Mouse (Mus musculus): ENCODE results near the gene Gsap. TPM values are rescaled to one million over a fixed set of nuclear protein-coding genes. Genes with fewer than 3 reads are reported as not detected.
"Not testable (repeated sequence)": the region's sequence is repeated elsewhere in the genome, so short reads cannot be mapped to it uniquely, and the experiment has no call there.

Gsap gene
- polyA plus RNA-seq, 1 experiment from 2014 or later: 2.5 TPM

DNA sequence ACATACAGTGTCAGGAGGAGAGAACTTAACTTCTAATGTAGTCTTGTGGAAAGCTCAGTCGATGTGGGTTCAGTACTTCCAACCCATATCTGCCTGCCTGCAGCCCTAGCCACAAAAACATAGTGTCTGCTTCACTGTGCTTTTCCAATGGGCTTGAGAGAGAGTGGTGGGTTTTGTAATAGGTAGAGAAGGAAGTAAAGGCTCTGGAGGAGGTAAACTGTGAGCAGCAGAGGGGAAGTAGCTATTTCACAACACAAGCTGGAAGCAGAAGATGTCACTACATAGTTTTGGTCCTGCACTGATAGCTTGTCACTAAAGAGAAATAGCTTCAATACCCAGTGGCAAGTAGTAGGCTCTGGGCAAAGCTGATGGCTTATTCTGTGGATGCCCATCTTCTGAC, 146.1 kb downstream of the Gsap start:
- no peaks in the 10 kb centered on the region for H3K36me3 ChIP-seq (ENCODE audit: insufficient read depth, low read length)

DNA sequence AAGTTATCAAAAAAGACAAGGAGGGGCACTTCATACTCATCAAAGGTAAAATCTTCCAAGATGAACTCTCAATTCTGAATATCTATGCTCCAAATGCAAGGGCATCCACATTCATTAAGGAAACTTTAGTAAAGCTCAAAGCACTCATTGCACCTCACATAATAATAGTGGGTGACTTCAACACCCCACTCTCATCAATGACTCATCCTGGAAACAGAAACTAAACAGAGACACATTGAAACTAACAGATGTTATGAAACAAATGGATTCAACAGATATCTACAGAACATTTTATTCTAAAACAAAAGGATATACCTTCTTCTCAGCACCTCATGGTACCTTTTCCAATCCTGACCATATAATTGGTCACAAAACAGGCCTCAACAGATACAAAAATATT, 156.2 kb downstream of the Gsap start:
- not testable (repeated sequence) for H3K4me1 ChIP-seq (ENCODE audit: insufficient read depth, low read length); H3K4me3 ChIP-seq (ENCODE audit: low read length); H3K27me3 ChIP-seq (ENCODE audit: insufficient read depth, low read length); H3K9me3 ChIP-seq (ENCODE audit: low read length); H3K27ac ChIP-seq (ENCODE audit: low read length); H3K4me2 ChIP-seq (replicated peaks; ENCODE audit: low read depth, low read length); H3K9ac ChIP-seq (replicated peaks; ENCODE audit: low read length); H3K36me3 ChIP-seq (ENCODE audit: insufficient read depth, low read length); ATAC-seq (ENCODE audit: low FRiP score, low TSS enrichment)

More for the DNA sequence above, 146.1 kb downstream of the Gsap start:
- WGBS: 83% methylated on average over 1 of the region's 1 CpGs
- Histone ChIP-seq H3K4me2 (replicated peaks; ENCODE audit: low read depth, low read length) (no peak overlapping the region), H3K9me3 (ENCODE audit: low read length) (no peaks in the 10 kb centered on the region), H3K4me1 (ENCODE audit: insufficient read depth, low read length) (peaks cover 12% of the 10 kb centered on the region; the same call in 1 of the 2 replicates), H3K4me3 (ENCODE audit: low read length) (no peak overlapping the region), H3K27ac (ENCODE audit: low read length) (no peak overlapping the region), H3K9ac (replicated peaks; ENCODE audit: low read length) (no peak overlapping the region), H3K27me3 (ENCODE audit: insufficient read depth, low read length) (no peaks in the 10 kb centered on the region)
- ATAC-seq (ENCODE audit: low FRiP score, low TSS enrichment): no peak

- Histone ChIP-seq H3K9ac (replicated peaks; ENCODE audit: low read length) (no peak overlapping the region), H3K9me3 (ENCODE audit: low read length) (no peaks in the 10 kb centered on the region), H3K27me3 (ENCODE audit: insufficient read depth, low read length) (no peaks in the 10 kb centered on the region), H3K36me3 (ENCODE audit: insufficient read depth, low read length) (no peaks in the 10 kb centered on the region), H3K4me3 (ENCODE audit: low read length) (no peak overlapping the region), H3K27ac (ENCODE audit: low read length) (no peak overlapping the region), H3K4me2 (replicated peaks; ENCODE audit: low read depth, low read length) (no peak overlapping the region), H3K4me1 (ENCODE audit: insufficient read depth, low read length) (no peaks in the 10 kb centered on the region)
- ATAC-seq (ENCODE audit: low FRiP score, low TSS enrichment): no peak
- WGBS: 84% methylated on average over 7 of the region's 7 CpGs
Observed at GRCm38 (mm10) chr5:21348366-21348765, 162.3 kb downstream of the Gsap start.

DNA sequence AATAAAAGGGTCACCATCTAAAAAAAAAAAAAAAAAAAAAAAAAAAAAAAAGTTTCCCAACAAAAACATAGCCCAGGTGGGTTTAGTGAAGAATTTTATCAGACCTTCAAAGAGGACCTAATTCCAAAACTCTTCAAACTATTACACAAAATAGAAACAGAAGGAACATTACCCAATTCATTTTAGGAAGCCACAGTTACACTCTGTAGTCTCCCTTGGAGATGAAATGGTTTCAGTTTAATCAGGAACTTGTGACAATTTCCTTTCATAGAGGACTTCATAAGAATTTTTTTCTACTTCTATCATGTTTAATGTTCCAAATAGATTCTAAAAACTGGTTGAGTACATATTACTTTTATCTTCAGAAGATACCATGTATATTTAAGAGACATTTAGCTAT, 165.6 kb downstream of the Gsap start:
- no peak for ATAC-seq (ENCODE audit: low FRiP score, low TSS enrichment)
- H3K9me3 ChIP-seq (ENCODE audit: low read length): no peaks in the 10 kb centered on the region
- no peak overlapping the region for H3K4me2 ChIP-seq (replicated peaks; ENCODE audit: low read depth, low read length)
- no peak overlapping the region for H3K27ac ChIP-seq (ENCODE audit: low read length)
- H3K4me1 ChIP-seq (ENCODE audit: insufficient read depth, low read length): no peaks in the 10 kb centered on the region
- no peaks in the 10 kb centered on the region for H3K27me3 ChIP-seq (ENCODE audit: insufficient read depth, low read length)
- no peak overlapping the region for H3K4me3 ChIP-seq (ENCODE audit: low read length)
- H3K36me3 ChIP-seq (ENCODE audit: insufficient read depth, low read length): no peaks in the 10 kb centered on the region
- no peak overlapping the region for H3K9ac ChIP-seq (replicated peaks; ENCODE audit: low read length)

GRCm38 (mm10) chr5:21358648-21359047, 172.6 kb downstream of the Gsap start:
- Histone ChIP-seq H3K9ac (replicated peaks; ENCODE audit: low read length) (no peak overlapping the region), H3K9me3 (ENCODE audit: low read length) (no peaks in the 10 kb centered on the region), H3K27me3 (ENCODE audit: insufficient read depth, low read length) (no peaks in the 10 kb centered on the region), H3K27ac (ENCODE audit: low read length) (no peak overlapping the region), H3K4me2 (replicated peaks; ENCODE audit: low read depth, low read length) (no peak overlapping the region), H3K36me3 (ENCODE audit: insufficient read depth, low read length) (no peaks in the 10 kb centered on the region), H3K4me1 (ENCODE audit: insufficient read depth, low read length) (no peaks in the 10 kb centered on the region), H3K4me3 (ENCODE audit: low read length) (no peak overlapping the region)
- ATAC-seq (ENCODE audit: low FRiP score, low TSS enrichment): no peak
- 73% methylated on average over 3 of the region's 3 CpGs for WGBS

DNA sequence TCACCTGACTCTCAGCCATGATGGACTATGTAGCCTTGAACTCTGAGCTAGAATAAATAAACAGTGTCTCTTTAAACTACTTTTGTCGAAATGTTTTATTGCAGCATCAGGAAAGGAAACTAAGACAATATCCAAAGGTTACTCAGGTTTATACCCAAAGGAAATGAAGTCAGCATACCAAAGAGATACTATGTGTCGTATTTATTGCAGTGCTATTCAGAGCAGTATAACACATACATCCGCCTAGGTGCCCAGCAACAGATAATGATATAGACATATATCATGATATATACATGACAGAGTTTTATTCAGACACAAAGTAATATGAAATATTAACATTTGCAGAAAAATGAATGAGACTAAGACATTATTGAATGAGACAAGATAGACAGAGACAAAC, 177.3 kb downstream of the Gsap start:
- Histone ChIP-seq H3K9me3 (ENCODE audit: low read length) (no peaks in the 10 kb centered on the region), H3K27me3 (ENCODE audit: insufficient read depth, low read length) (no peaks in the 10 kb centered on the region), H3K9ac (replicated peaks; ENCODE audit: low read length) (no peak overlapping the region), H3K36me3 (ENCODE audit: insufficient read depth, low read length) (no peaks in the 10 kb centered on the region), H3K4me3 (ENCODE audit: low read length) (no peak overlapping the region), H3K27ac (ENCODE audit: low read length) (no peak overlapping the region), H3K4me2 (replicated peaks; ENCODE audit: low read depth, low read length) (no peak overlapping the region), H3K4me1 (ENCODE audit: insufficient read depth, low read length) (no peaks in the 10 kb centered on the region)
- ATAC-seq (ENCODE audit: low FRiP score, low TSS enrichment): no peak
- 31% methylated on average over 3 of the region's 3 CpGs for WGBS

Other genes with a start within 250 kb of the Gsap start
- 4.5 and 5.6 TPM in 2 replicates for gene Rsbn1l, start 229.9 kb upstream of the Gsap start, polyA plus RNA-seq (2015; fragmentation: Nextera tagmentation; extraction: Ambion mirVana)
- 23.0 and 25.1 TPM in 2 replicates for gene Ptpn12, start 130.3 kb upstream of the Gsap start, polyA plus RNA-seq (2015; fragmentation: Nextera tagmentation; extraction: Ambion mirVana)
- gene Fgl2, start 186.4 kb downstream of the Gsap start, polyA plus RNA-seq (2015; fragmentation: Nextera tagmentation; extraction: Ambion mirVana): 3.6 and 4.9 TPM in 2 replicates
- gene Ccdc146, start 238.4 kb downstream of the Gsap start, polyA plus RNA-seq (2015; fragmentation: Nextera tagmentation; extraction: Ambion mirVana): 0.27 TPM in 1 of 2 replicates, not detected in the other
- gene Fam185a, start 238.7 kb downstream of the Gsap start, polyA plus RNA-seq (2015; fragmentation: Nextera tagmentation; extraction: Ambion mirVana): 6.0 and 7.7 TPM in 2 replicates